Mouse (Mus musculus): ENCODE results near the gene Defb45.

GRCm38 (mm10) chr2:152569038-152569437 lies 30.2 kb downstream of the Defb45 start, which contains the start of gene Gm17416:
- TF ChIP-seq CTCF (IDR thresholded peaks at IDR 0.05; ENCODE audit: control insufficient read depth, insufficient read depth, low read length) (no peak), POLR2A (IDR thresholded peaks at IDR 0.05; ENCODE audit: borderline replicate concordance, control insufficient read depth, low read depth, low read length) (no peak)

Data from bone marrow, adult 2 months (tissue).